Mouse (Mus musculus) thymus, adult 2 months (tissue): ENCODE data around the gene Abhd16a.

Experiments used
- CTCF ChIP-seq: fragments of 200-500 bp; IDR thresholded peaks from 2 replicates; pipeline ENCODE4 v1.5.1; 2012; ENCODE audit warnings: mild to moderate bottlenecking, control low read depth, low read length, moderate library complexity, borderline replicate concordance; ENCODE audit not compliant: control insufficient read depth, poor library complexity, insufficient read depth; ENCODE audit errors: extremely low read depth
- POLR2A ChIP-seq: fragments of 200-500 bp; IDR thresholded peaks from 2 replicates; pipeline ENCODE4 v1.6.1; 2012; ENCODE audit warnings: mild to moderate bottlenecking, low read length, control low read depth, moderate library complexity; ENCODE audit not compliant: control insufficient read depth, poor library complexity, insufficient read depth; ENCODE audit errors: extremely low read depth

GRCm38 (mm10) chr17:35139269-35139668 lies 50.2 kb downstream of the Abhd16a start:
- TF ChIP-seq CTCF = no peak
- TF ChIP-seq POLR2A = no peak
